Mouse (Mus musculus): ENCODE measurements at regions not wholly inside any gene's neighbourhood (a gene's known extent, or its start where the extent isn't known, plus 50 kb on each side); places are given as distances from the start of the nearest gene placed in this dataset.

GRCm38 (mm10) chr7:133469106-133469505, 132.9 kb downstream of the Tex36 start:
- no peak for DNase-seq (ENCODE audit: low spot score in 2 of 2)

- no peak for DNase-seq (ENCODE audit: low spot score in 2 of 2)
Measured at GRCm38 (mm10) chr7:133468346-133468745, 133.6 kb downstream of the Tex36 start.

GRCm38 (mm10) chr7:133467579-133467978, 134.4 kb downstream of the Tex36 start:
- DNase-seq (ENCODE audit: low spot score in 2 of 2) = no peak

- no peak for DNase-seq (ENCODE audit: low spot score in 2 of 2)
Measured at GRCm38 (mm10) chr7:133459306-133459705, 142.7 kb downstream of the Tex36 start.

GRCm38 (mm10) chr7:133457436-133458324, 144.3 kb downstream of the Tex36 start:
- no peak for DNase-seq (ENCODE audit: low spot score in 2 of 2)

- peak in 1 of 2 experiments; percentile 6 for DNase-seq (ENCODE audit: low spot score in 2 of 2)
Measured at GRCm38 (mm10) chr7:133450246-133450645, 151.7 kb downstream of the Tex36 start.

GRCm38 (mm10) chr7:133447079-133447478, 154.9 kb downstream of the Tex36 start:
- peak in 1 of 2 experiments; percentile 1 for DNase-seq (ENCODE audit: low spot score in 2 of 2)

- no peak for DNase-seq (ENCODE audit: low spot score in 2 of 2)
Measured at GRCm38 (mm10) chr7:133441661-133442060, 160.3 kb downstream of the Tex36 start.

- DNase-seq (ENCODE audit: low spot score in 2 of 2) = no peak
Measured at GRCm38 (mm10) chr7:133441169-133441568, 160.8 kb downstream of the Tex36 start.

GRCm38 (mm10) chr7:133440711-133441110, 161.2 kb downstream of the Tex36 start:
- no peak for DNase-seq (ENCODE audit: low spot score in 2 of 2)

GRCm38 (mm10) chr7:133440086-133440485, 161.9 kb downstream of the Tex36 start:
- DNase-seq (ENCODE audit: low spot score in 2 of 2) = no peak

- DNase-seq (ENCODE audit: low spot score in 2 of 2) = no peak
Measured at GRCm38 (mm10) chr7:133438631-133439030, 163.3 kb downstream of the Tex36 start.

GRCm38 (mm10) chr7:133437866-133438265, 164.1 kb downstream of the Tex36 start:
- no peak for DNase-seq (ENCODE audit: low spot score in 2 of 2)

- DNase-seq (ENCODE audit: low spot score in 2 of 2) = no peak
Measured at GRCm38 (mm10) chr7:133435596-133436357, 166.2 kb downstream of the Tex36 start.

- no peak for DNase-seq (ENCODE audit: low spot score in 2 of 2)
Measured at GRCm38 (mm10) chr7:133434027-133434820, 167.7 kb downstream of the Tex36 start.

GRCm38 (mm10) chr7:133432343-133432742, 169.6 kb downstream of the Tex36 start:
- no peak for DNase-seq (ENCODE audit: low spot score in 2 of 2)

GRCm38 (mm10) chr7:133402072-133402471, 199.9 kb downstream of the Tex36 start:
- no peak for DNase-seq (ENCODE audit: low spot score in 2 of 2)

GRCm38 (mm10) chr7:133400691-133401090, 201.3 kb downstream of the Tex36 start:
- DNase-seq (ENCODE audit: low spot score in 2 of 2) = no peak

- no peak for DNase-seq (ENCODE audit: low spot score in 2 of 2)
Measured at GRCm38 (mm10) chr7:133388716-133389115, 213.2 kb downstream of the Tex36 start.

- DNase-seq (ENCODE audit: low spot score in 2 of 2) = no peak
Measured at GRCm38 (mm10) chr7:133382032-133382712, 219.8 kb downstream of the Tex36 start.

GRCm38 (mm10) chr7:133379373-133379772, 222.6 kb downstream of the Tex36 start:
- no peak for DNase-seq (ENCODE audit: low spot score in 2 of 2)
